Mouse (Mus musculus) yolk sac, embryonic 10.5 days (tissue): ENCODE results near the gene Rubcnl.

Source experiments
- DNase-seq: peaks from one replicate; pipeline ENCODE4 v3.0.0-alpha.2; 2017; ENCODE audit warnings: low spot score

Rubcnl gene

GRCm38 (mm10) chr14:75069356-75069979 lies 53.6 kb downstream of the Rubcnl start:
- DNase-seq, result no peak

GRCm38 (mm10) chr14:75071091-75071490 lies 55.3 kb downstream of the Rubcnl start:
- no peak for DNase-seq

DNA sequence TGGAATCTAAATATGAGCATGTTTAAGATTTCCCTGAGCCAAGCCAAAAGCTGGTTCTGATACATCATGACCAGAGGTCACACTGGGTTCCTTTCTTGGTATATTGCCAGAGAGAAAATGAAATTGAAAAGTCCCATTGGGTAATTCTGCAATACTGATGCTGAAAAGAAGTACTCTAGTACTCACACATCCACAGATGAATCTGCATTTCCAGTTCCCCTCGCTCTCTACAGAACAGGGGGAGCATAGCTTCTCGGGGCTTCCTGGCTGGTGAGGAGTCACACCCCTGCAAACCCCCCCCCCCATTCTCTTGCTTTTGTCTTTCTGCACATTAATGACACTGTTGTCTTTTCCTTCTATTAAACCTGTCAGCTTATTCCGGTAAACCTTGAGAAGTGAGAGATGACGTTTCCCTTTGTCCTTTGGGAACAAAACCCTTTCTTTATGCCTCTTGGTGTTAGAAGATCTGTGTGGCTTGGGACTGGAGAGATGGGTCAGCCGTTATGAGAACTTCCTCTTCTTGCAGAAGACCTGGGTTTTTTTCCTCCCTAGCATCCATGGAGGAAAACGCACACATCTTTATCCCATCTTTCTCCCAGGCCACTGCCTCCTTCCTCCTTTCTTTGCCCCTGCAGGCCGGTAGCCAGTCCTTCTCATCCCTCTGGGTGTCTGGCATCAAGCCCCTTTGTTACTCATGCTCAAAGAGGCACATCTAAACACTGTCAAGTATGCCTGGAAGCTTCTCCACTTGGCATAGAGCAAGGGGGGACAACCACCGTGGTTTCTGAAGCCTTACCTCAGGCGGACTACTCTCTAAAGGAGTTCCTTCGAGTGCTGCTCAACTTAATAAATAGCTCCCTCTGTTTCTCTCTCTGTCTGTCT lies 59.7 kb downstream of the Rubcnl start:
- DNase-seq, result no peak

- DNase-seq, result no peak
These were observed 62.1 kb downstream of the Rubcnl start for GRCm38 (mm10) chr14:75077946-75078345.
